Comparison of ENCODE assay signal across 22 mouse cellular contexts in the genomic region with DNA sequence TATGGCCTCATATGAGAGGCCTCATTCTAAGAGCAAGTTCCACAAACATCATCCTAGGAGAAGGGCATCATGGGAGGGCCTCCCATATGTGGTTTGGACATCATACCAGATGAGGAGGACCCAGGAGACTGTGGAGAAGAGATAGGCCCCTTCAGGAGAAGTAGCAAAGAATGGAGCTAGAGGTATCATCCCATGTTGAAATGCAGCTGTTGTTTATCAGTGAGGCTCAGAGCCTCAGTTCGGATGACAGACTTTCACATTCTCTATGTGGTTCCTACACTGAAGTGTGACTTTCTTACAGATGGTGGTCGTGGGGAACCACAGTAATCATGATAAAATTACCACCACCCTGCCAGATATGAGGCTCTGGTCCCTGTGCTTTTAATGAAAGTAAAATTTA. TPM values are rescaled to one million over a fixed set of nuclear protein-coding genes. Genes with fewer than 3 reads are reported as not detected.
A peak's percentile ranks its signal among the peaks of the same experiment; 100 is the strongest.
DNase-seq lines count a peak whose midpoint lies in the region; ATAC-seq and TF ChIP-seq lines count a peak whose summit lies in the region.
"Had no signal": no experiment of that assay in that cellular context is flagged by ENCODE, and none has a peak within 500 bp of the region (broad histone marks: within the 10 kb centered on the region; RNA-seq: fewer than 3 reads in every experiment).

No protein-coding gene starts in this region.

- peaks cover 14% of the 10 kb centered on the region for H3K4me1 ChIP-seq in liver, embryonic 13.5 days (replicated peaks)
- H3K4me1 ChIP-seq in liver, postnatal 0 days (ENCODE audit: insufficient read depth) = no peaks in the 10 kb centered on the region
- no peaks in the 10 kb centered on the region for H3K4me1 ChIP-seq in forebrain, embryonic 14.5 days (ENCODE audit: control insufficient read depth, insufficient read depth, low read length)
- H3K4me1 ChIP-seq: embryonic facial prominence, embryonic 13.5 days; forebrain, embryonic 12.5 days; heart, embryonic 10.5 days; hindbrain, embryonic 12.5 days had no signal

- H3K4me2 ChIP-seq in liver, embryonic 13.5 days = peak overlapping the region; percentile 28
- H3K4me2 ChIP-seq in liver, postnatal 0 days (ENCODE audit: low read depth, low read length) = no peak overlapping the region
- H3K4me2 ChIP-seq in forebrain, embryonic 14.5 days (ENCODE audit: low read length) = no peak overlapping the region
- H3K4me2 ChIP-seq: embryonic facial prominence, embryonic 13.5 days; forebrain, embryonic 12.5 days; hindbrain, embryonic 12.5 days had no signal

- no peaks in the 10 kb centered on the region for H3K27me3 ChIP-seq in liver, embryonic 13.5 days
- H3K27me3 ChIP-seq in liver, postnatal 0 days (ENCODE audit: insufficient read depth, low read length) = no peaks in the 10 kb centered on the region
- no peaks in the 10 kb centered on the region for H3K27me3 ChIP-seq in forebrain, embryonic 14.5 days (replicated peaks; ENCODE audit: control insufficient read depth, insufficient read depth, low read length)
- H3K27me3 ChIP-seq: CH12.LX; embryonic facial prominence, embryonic 13.5 days; forebrain, embryonic 12.5 days; hindbrain, embryonic 12.5 days had no signal

- peak overlapping the region; percentile 56 for H3K27ac ChIP-seq in liver, embryonic 13.5 days
- H3K27ac ChIP-seq in liver, postnatal 0 days (ENCODE audit: low read depth) = no peak overlapping the region
- H3K27ac ChIP-seq in forebrain, embryonic 14.5 days (ENCODE audit: low read depth, low read length) = no peak overlapping the region
- H3K27ac ChIP-seq: embryonic facial prominence, embryonic 13.5 days; forebrain, embryonic 12.5 days; heart, embryonic 10.5 days; hindbrain, embryonic 12.5 days had no signal

- no peak for TF ChIP-seq CTCF in liver, postnatal 0 days (IDR thresholded peaks at IDR 0.05; ENCODE audit: low read depth)

- H3K36me3 ChIP-seq in liver, embryonic 13.5 days = no peaks in the 10 kb centered on the region
- H3K36me3 ChIP-seq in liver, postnatal 0 days (replicated peaks; ENCODE audit: insufficient read depth, low read length) = no peaks in the 10 kb centered on the region
- peaks cover 3% of the 10 kb centered on the region; the same call in 1 of the 2 replicates for H3K36me3 ChIP-seq in forebrain, embryonic 14.5 days (ENCODE audit: control insufficient read depth, insufficient read depth, low read length)
- H3K36me3 ChIP-seq: embryonic facial prominence, embryonic 13.5 days; forebrain, embryonic 12.5 days; hindbrain, embryonic 12.5 days had no signal

- H3K9me3 ChIP-seq in liver, embryonic 13.5 days (replicated peaks) = no peaks in the 10 kb centered on the region
- H3K9me3 ChIP-seq in liver, postnatal 0 days (ENCODE audit: low read length) = no peaks in the 10 kb centered on the region
- no peaks in the 10 kb centered on the region for H3K9me3 ChIP-seq in forebrain, embryonic 14.5 days (replicated peaks; ENCODE audit: control insufficient read depth, low read length)
- H3K9me3 ChIP-seq: embryonic facial prominence, embryonic 13.5 days; forebrain, embryonic 12.5 days; heart, embryonic 10.5 days; hindbrain, embryonic 12.5 days had no signal

- no peak overlapping the region for H3K4me3 ChIP-seq in liver, embryonic 13.5 days (replicated peaks)
- no peak overlapping the region for H3K4me3 ChIP-seq in liver, postnatal 0 days (ENCODE audit: low read depth, low read length)
- H3K4me3 ChIP-seq in forebrain, embryonic 14.5 days (ENCODE audit: low read depth, low read length) = no peak overlapping the region
- H3K4me3 ChIP-seq: embryonic facial prominence, embryonic 13.5 days; forebrain, embryonic 12.5 days; heart, embryonic 10.5 days; hindbrain, embryonic 12.5 days had no signal

- H3K9ac ChIP-seq in liver, embryonic 13.5 days = no peak overlapping the region
- H3K9ac ChIP-seq in liver, postnatal 0 days (replicated peaks) = no peak overlapping the region
- no peak overlapping the region for H3K9ac ChIP-seq in forebrain, embryonic 14.5 days (ENCODE audit: low read length)
- H3K9ac ChIP-seq: embryonic facial prominence, embryonic 13.5 days; forebrain, embryonic 12.5 days; forebrain, postnatal 0 days; hindbrain, embryonic 12.5 days had no signal

- TF ChIP-seq EP300 in liver, postnatal 0 days (IDR thresholded peaks at IDR 0.05; ENCODE audit: low read depth) = peak; percentile 76

- DNase-seq in MEL-GATA-1-ER (ENCODE audit: extremely low read depth, low read depth) = peak; percentile 92
- peak; percentile 51 for DNase-seq in liver, embryonic 13.5 days
- no peak for DNase-seq in liver, postnatal 0 days
- no peak for DNase-seq in spleen, postnatal 36 days (ENCODE audit: low spot score in 2 of 2)
- no peak for DNase-seq in heart, adult 8-10 months (ENCODE audit: low spot score)
- no peak for DNase-seq in embryo, embryonic 11 days
- no peak for DNase-seq in forebrain, embryonic 14.5 days (ENCODE audit: low spot score)
- DNase-seq: adrenal gland, postnatal 10 days; cerebellum, adult 2 months; cerebellum, postnatal 10 days; forebrain, postnatal 0 days; gastrocnemius, postnatal 14 days; heart, postnatal 10 days; heart, postnatal 4 days had no signal

- 17% methylated on average over 2 of the region's 2 CpGs for WGBS in liver, embryonic 13.5 days (ENCODE audit: insufficient replicate concordance)
- 34% methylated on average over 2 of the region's 2 CpGs for WGBS in liver, postnatal 0 days (ENCODE audit: insufficient replicate concordance)
- WGBS in forebrain, embryonic 14.5 days = 68% methylated on average over 2 of the region's 2 CpGs

- peak; percentile 97 for ATAC-seq in common myeloid progenitor, adult 5-6 weeks (replicated peaks; ENCODE audit: low read depth, poor library complexity, severe bottlenecking)
- peak; percentile 97 for ATAC-seq in liver, embryonic 13.5 days (ENCODE audit: low read depth)
- peak; percentile 87 for ATAC-seq in liver, postnatal 0 days
- no peak for ATAC-seq in forebrain, embryonic 14.5 days
- ATAC-seq: forebrain, postnatal 0 days; hindbrain, embryonic 16.5 days; inflammation-experienced regulatory T-cells, adult 6 months had no signal

RNA-seq across cellular contexts. Expression of a gene that starts 55.9 kb away (rescaled TPM):
- total RNA-seq in common myeloid progenitor, adult 5-6 weeks (2017) = 1.6 and 3.1 TPM in 2 replicates
- polyA plus RNA-seq in liver, embryonic 13.5 days (2015; fragmentation: Nextera tagmentation; extraction: Ambion mirVana) = 0.35 and 0.46 TPM in 2 replicates
- polyA plus RNA-seq in liver, postnatal 0 days (2015; fragmentation: Nextera tagmentation; extraction: Ambion mirVana) = 0.69 and 1.00 TPM in 2 replicates
- total RNA-seq in heart, adult 8-10 months (2022) = 1 to 10 TPM; 1.2 to 2.7 (median 2.1) TPM
- 14.4 and 14.5 TPM in 2 replicates for polyA plus RNA-seq in forebrain, embryonic 14.5 days (2014; fragmentation: Nextera tagmentation; extraction: Ambion mirVana)

Comparison
In these comparisons a context has a peak if more than half of its experiments do, and no peak if none do; other contexts are left out.
1. DNase-seq: peak in MEL-GATA-1-ER (single experiment) and liver, embryonic 13.5 days (single experiment); none in liver, postnatal 0 days (single experiment), spleen, postnatal 36 days (0 of 2), heart, adult 8-10 months (single experiment), embryo, embryonic 11 days (single experiment) and forebrain, embryonic 14.5 days (single experiment).